Mouse (Mus musculus) midbrain, embryonic 10.5 days (tissue): ENCODE data around the gene Ncr1. TPM values are rescaled to one million over a fixed set of nuclear protein-coding genes. Genes with fewer than 3 reads are reported as not detected.
"Not testable (repeated sequence)": the region's sequence is repeated elsewhere in the genome, so short reads cannot be mapped to it uniquely, and the experiment has no call there.

Experiments
- DNase-seq: peaks from one replicate; pipeline ENCODE4 v3.0.0-alpha.2; 2017; ENCODE audit warnings: low spot score
- H3K27ac ChIP-seq: fragments of 300-500 bp; sonication (generic); replicated peaks from 2 replicates; pipeline ENCODE4 v1.5.1; 2016; ENCODE audit warnings: mild to moderate bottlenecking
- H3K27me3 ChIP-seq: fragments of 300-500 bp; sonication (generic); 2 replicates; pipeline ENCODE4 v1.6.1; 2016; ENCODE audit warnings: low read depth, mild to moderate bottlenecking; ENCODE audit not compliant: poor library complexity, severe bottlenecking
- H3K36me3 ChIP-seq: fragments of 300-500 bp; sonication (generic); 2 replicates; pipeline ENCODE4 v1.6.1; 2016; ENCODE audit warnings: mild to moderate bottlenecking, moderate library complexity
- H3K4me1 ChIP-seq: fragments of 300-500 bp; sonication (generic); 2 replicates; pipeline ENCODE4 v1.6.1; 2016
- H3K4me3 ChIP-seq: fragments of 300-500 bp; sonication (generic); 2 replicates; pipeline ENCODE4 v1.5.1; 2016; ENCODE audit warnings: mild to moderate bottlenecking, moderate library complexity
- H3K9me3 ChIP-seq: fragments of 300-500 bp; sonication (generic); replicated peaks from 2 replicates; pipeline ENCODE4 v1.6.1; 2016; ENCODE audit warnings: mild to moderate bottlenecking
- WGBS: fragments of 180-500 bp; shearing (Covaris S2); methylation state at CpG from one replicate; pipeline ENCODE4 v1.1.7; 2016; 5-methylcytosine and 5-hydroxymethylcytosine counted together
- microRNA-seq: library from miRNA; unstranded; fragments of <30 nt; microRNA quantifications from one replicate; pipeline ENCODE4, GENCODE M21; 2017
- polyA plus RNA-seq: library from polyadenylated mRNA; unstranded; fragments of >200 nt; fragmentation: Nextera tagmentation; extraction: Ambion mirVana; gene quantifications from 2 replicates; pipeline ENCODE4 v1.2.1, GENCODE M21; 2016

Ncr1 gene
- polyA plus RNA-seq: not detected in 2 replicates

GRCm38 (mm10) chr7:4337509-4337908, at the start of gene Ncr1:
Gene Ncr1 (plus strand): TSS chr7:4337724.
- Histone ChIP-seq H3K27ac (no peak within 1 kb of the TSS), H3K36me3 (no peaks in the 10 kb centered on the region), H3K9me3 (0 out of 2 replicates have a peak, but pooled peaks cover 3% of the 10 kb centered on the region), H3K4me1 (no peaks in the 10 kb centered on the region), H3K4me3 (no peak within 1 kb of the TSS), H3K27me3 (no peaks in the 10 kb centered on the region)
- DNase-seq: no peak

GRCm38 (mm10) chr7:4292638-4293037, 44.9 kb upstream of the Ncr1 start:
- Histone ChIP-seq H3K27me3 (no peaks in the 10 kb centered on the region), H3K36me3 (no peaks in the 10 kb centered on the region), H3K9me3 (no peaks in the 10 kb centered on the region), H3K4me1 (no peaks in the 10 kb centered on the region), H3K27ac (no peak overlapping the region), H3K4me3 (no peak overlapping the region)
- DNase-seq: no peak
- 86% methylated on average over 5 of the region's 5 CpGs for WGBS

DNA sequence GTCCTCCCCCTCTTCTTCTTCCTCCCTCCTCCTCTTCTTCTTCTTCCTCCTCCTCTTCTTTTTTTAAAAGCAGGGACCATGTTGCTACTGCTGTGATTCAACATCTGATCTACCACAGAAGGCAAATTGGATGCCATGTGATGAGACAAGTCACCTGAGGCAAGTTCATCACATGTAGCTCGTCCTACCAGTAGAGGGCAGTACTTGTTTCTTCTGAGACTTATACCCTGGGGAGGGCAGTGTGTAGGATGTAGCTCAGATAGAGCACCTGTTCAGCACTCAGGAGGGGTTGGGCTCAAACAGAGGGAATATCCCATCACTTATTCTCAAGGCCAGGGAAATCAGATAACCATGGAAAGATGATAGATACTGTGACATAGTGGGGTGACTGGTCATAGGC, 40.3 kb upstream of the Ncr1 start:
- H3K4me3 ChIP-seq: no peak overlapping the region
- WGBS: 57% methylated on average over 1 of the region's 1 CpGs
- H3K27me3 ChIP-seq: no peaks in the 10 kb centered on the region
- H3K27ac ChIP-seq: no peak overlapping the region
- DNase-seq: no peak
- no peaks in the 10 kb centered on the region for H3K9me3 ChIP-seq
- H3K4me1 ChIP-seq: no peaks in the 10 kb centered on the region
- H3K36me3 ChIP-seq: no peaks in the 10 kb centered on the region

DNA sequence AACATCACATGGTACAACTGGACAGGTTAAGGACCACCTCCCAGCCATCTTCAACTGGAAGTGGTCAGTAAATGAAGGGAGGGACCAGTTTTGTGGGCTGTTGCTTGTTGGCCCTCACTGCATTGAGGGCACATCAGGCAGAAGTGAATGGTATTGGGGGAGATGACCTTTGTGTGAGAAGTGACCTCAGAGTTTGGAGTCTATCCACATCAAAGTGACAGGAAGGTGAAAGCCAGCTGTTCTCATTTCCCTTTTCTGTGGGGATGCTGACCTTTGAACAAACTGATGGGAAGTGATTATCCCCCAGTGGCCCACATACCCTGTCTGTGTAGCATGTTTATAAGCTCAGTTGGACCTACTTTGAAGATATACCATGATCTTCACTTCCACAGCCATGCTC, 37.4 kb upstream of the Ncr1 start:
- no peaks in the 10 kb centered on the region for H3K27me3 ChIP-seq
- no peak overlapping the region for H3K27ac ChIP-seq
- no peak overlapping the region for H3K4me3 ChIP-seq
- H3K36me3 ChIP-seq: no peaks in the 10 kb centered on the region
- no peaks in the 10 kb centered on the region for H3K9me3 ChIP-seq
- no peaks in the 10 kb centered on the region for H3K4me1 ChIP-seq
- no peak for DNase-seq

DNA sequence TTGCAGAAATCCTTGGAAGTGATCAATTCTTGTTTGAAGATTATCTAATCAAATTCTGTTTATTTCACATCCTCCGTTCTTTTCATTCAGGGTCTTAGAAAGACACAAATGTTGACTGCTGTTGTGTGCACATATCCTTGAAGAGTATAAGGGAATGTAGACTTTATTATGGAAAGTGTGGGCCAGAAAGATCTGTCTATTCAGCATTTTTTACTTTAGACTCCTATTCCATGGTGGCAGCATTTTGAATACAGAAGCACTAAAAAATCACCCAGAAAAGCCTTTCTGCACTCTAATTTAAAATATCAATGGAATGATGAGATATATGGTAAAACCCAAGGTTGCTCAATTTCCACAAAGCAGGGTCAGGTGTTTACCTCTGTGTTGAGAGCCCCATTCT, 34.1 kb upstream of the Ncr1 start:
- no peak overlapping the region for H3K27ac ChIP-seq
- H3K4me1 ChIP-seq: no peaks in the 10 kb centered on the region
- no peaks in the 10 kb centered on the region for H3K27me3 ChIP-seq
- WGBS: 92% methylated on average over 1 of the region's 1 CpGs
- H3K4me3 ChIP-seq: no peak overlapping the region
- no peaks in the 10 kb centered on the region for H3K9me3 ChIP-seq
- no peak for DNase-seq
- H3K36me3 ChIP-seq: no peaks in the 10 kb centered on the region

- H3K36me3 ChIP-seq, H3K9me3 ChIP-seq, H3K4me3 ChIP-seq, H3K4me1 ChIP-seq, H3K27me3 ChIP-seq, DNase-seq, H3K27ac ChIP-seq: not testable (repeated sequence)
- WGBS: 85% methylated on average over 2 of the region's 2 CpGs
Measured at GRCm38 (mm10) chr7:4313109-4313508, 24.4 kb upstream of the Ncr1 start.

- not testable (repeated sequence) for H3K36me3 ChIP-seq, H3K4me1 ChIP-seq, H3K27me3 ChIP-seq, H3K27ac ChIP-seq, DNase-seq, H3K9me3 ChIP-seq, H3K4me3 ChIP-seq
- WGBS: 87% methylated on average over 3 of the region's 3 CpGs
Measured at GRCm38 (mm10) chr7:4313531-4313930, 24.0 kb upstream of the Ncr1 start.

GRCm38 (mm10) chr7:4323301-4323700, 14.2 kb upstream of the Ncr1 start:
- no peak for DNase-seq
- Histone ChIP-seq H3K4me1 (no peaks in the 10 kb centered on the region), H3K4me3 (no peak overlapping the region), H3K9me3 (no peaks in the 10 kb centered on the region), H3K27ac (no peak overlapping the region), H3K27me3 (no peaks in the 10 kb centered on the region), H3K36me3 (no peaks in the 10 kb centered on the region)
- WGBS: 82% methylated on average over 2 of the region's 2 CpGs

GRCm38 (mm10) chr7:4373521-4373920, 36.0 kb downstream of the Ncr1 start:
- no peak overlapping the region for H3K27ac ChIP-seq
- H3K4me1 ChIP-seq: no peaks in the 10 kb centered on the region
- WGBS: 86% methylated on average over 7 of the region's 7 CpGs
- no peaks in the 10 kb centered on the region for H3K9me3 ChIP-seq
- H3K27me3 ChIP-seq: no peaks in the 10 kb centered on the region
- no peak overlapping the region for H3K4me3 ChIP-seq
- H3K36me3 ChIP-seq: no peaks in the 10 kb centered on the region
- DNase-seq: no peak

Small RNA genes lying within 50 kb of the gene (microRNA-seq; reads per million reads assigned to microRNA genes)
- gene Gm24752 (not detected), gene Gm25349 (not detected)

Other genes with a start within 250 kb of the Ncr1 start
- 21.9 and 45.3 TPM in 2 replicates for gene Ttyh1, start 218.3 kb upstream of the Ncr1 start, polyA plus RNA-seq
- 63.1 and 82.0 TPM in 2 replicates for gene Leng8, start 200.7 kb upstream of the Ncr1 start, polyA plus RNA-seq
- 1.4 and 1.9 TPM in 2 replicates for gene Leng9, start 187.3 kb upstream of the Ncr1 start, polyA plus RNA-seq
- gene Cdc42ep5, start 172.9 kb upstream of the Ncr1 start, polyA plus RNA-seq: 18.1 and 20.1 TPM in 2 replicates
- not detected in 2 replicates for gene Lilra5, start 100.0 kb upstream of the Ncr1 start, polyA plus RNA-seq
- gene Gp6, start 60.0 kb downstream of the Ncr1 start, polyA plus RNA-seq: 0.21 and 0.25 TPM in 2 replicates
- 34.9 and 35.8 TPM in 2 replicates for gene Rdh13, start 107.9 kb downstream of the Ncr1 start, polyA plus RNA-seq
- gene Eps8l1, start 123.0 kb downstream of the Ncr1 start, polyA plus RNA-seq: 2.9 and 3.4 TPM in 2 replicates
- 33.5 and 40.4 TPM in 2 replicates for gene Ppp1r12c, start 164.0 kb downstream of the Ncr1 start, polyA plus RNA-seq
- gene Tnnt1, start 178.7 kb downstream of the Ncr1 start, polyA plus RNA-seq: 4.7 and 6.0 TPM in 2 replicates
- 2.0 and 2.3 TPM in 2 replicates for gene Tnni3, start 186.5 kb downstream of the Ncr1 start, polyA plus RNA-seq
- gene Dnaaf3, start 194.7 kb downstream of the Ncr1 start, polyA plus RNA-seq: 1.8 and 2.2 TPM in 2 replicates
- gene Syt5, start 209.8 kb downstream of the Ncr1 start, polyA plus RNA-seq: 5.0 and 9.8 TPM in 2 replicates